Comparison of ENCODE assay signal across 24 mouse cellular contexts in genomic region chr7:109185975-109186374, GRCm38 (mm10). TPM values are rescaled to one million over a fixed set of nuclear protein-coding genes. Genes with fewer than 3 reads are reported as not detected.
DNase-seq lines count a peak whose midpoint lies in the region; ATAC-seq lines count a peak whose summit lies in the region.
"Had no signal": no experiment of that assay in that cellular context is flagged by ENCODE, and none has a peak within 500 bp of the region (broad histone marks: within the 10 kb centered on the region; RNA-seq: fewer than 3 reads in every experiment).

No protein-coding gene starts in this region.

- WGBS in kidney, embryonic 15.5 days: 85% methylated on average over 2 of the region's 2 CpGs
- WGBS in midbrain, embryonic 10.5 days: 90% methylated on average over 2 of the region's 2 CpGs
- WGBS in midbrain, embryonic 16.5 days: 87% methylated on average over 2 of the region's 2 CpGs

- peak; percentile 25 for DNase-seq in adrenal gland, adult 2 months
- DNase-seq in adrenal gland, postnatal 14 days: no peak
- DNase-seq in kidney, adult 11 months: no peak
- DNase-seq in midbrain, embryonic 10.5 days (ENCODE audit: low spot score): no peak
- DNase-seq in ovary, postnatal 10 days (ENCODE audit: low spot score): no peak
- DNase-seq: adrenal gland, postnatal 10 days; B cell, adult 2 months; cerebellum, adult 11-12 months; cerebellum, adult 9-10 months; cerebellum, postnatal 36 days; embryo, embryonic 11 days; gastrocnemius, adult 2 months; gastrocnemius, postnatal 25 days; heart, postnatal 36 days had no signal

- H3K9me3 ChIP-seq in kidney, embryonic 15.5 days (replicated peaks): no peaks in the 10 kb centered on the region
- no peaks in the 10 kb centered on the region for H3K9me3 ChIP-seq in midbrain, embryonic 10.5 days (replicated peaks)
- no peaks in the 10 kb centered on the region for H3K9me3 ChIP-seq in midbrain, embryonic 16.5 days (replicated peaks; ENCODE audit: control insufficient read depth, low read length, poor library complexity, severe bottlenecking)
- H3K9me3 ChIP-seq: embryonic facial prominence, embryonic 15.5 days; forebrain, embryonic 13.5 days; G1E; heart, embryonic 13.5 days; hindbrain, embryonic 15.5 days had no signal

- H3K4me2 ChIP-seq in kidney, embryonic 15.5 days: no peak overlapping the region
- no peak overlapping the region for H3K4me2 ChIP-seq in midbrain, embryonic 16.5 days (ENCODE audit: low read length)
- H3K4me2 ChIP-seq: embryonic facial prominence, embryonic 15.5 days; forebrain, embryonic 13.5 days; heart, embryonic 13.5 days; hindbrain, embryonic 15.5 days had no signal

- H3K4me1 ChIP-seq in kidney, embryonic 15.5 days: peaks cover 5% of the 10 kb centered on the region
- peaks cover 48% of the 10 kb centered on the region for H3K4me1 ChIP-seq in midbrain, embryonic 10.5 days
- H3K4me1 ChIP-seq in midbrain, embryonic 16.5 days (ENCODE audit: control insufficient read depth, insufficient read depth, low read length): peaks cover 4% of the 10 kb centered on the region

- no peaks in the 10 kb centered on the region for H3K36me3 ChIP-seq in kidney, embryonic 15.5 days
- H3K36me3 ChIP-seq in midbrain, embryonic 10.5 days: no peaks in the 10 kb centered on the region
- H3K36me3 ChIP-seq in midbrain, embryonic 16.5 days (ENCODE audit: control insufficient read depth, insufficient read depth, low read length): no peaks in the 10 kb centered on the region
- H3K36me3 ChIP-seq: embryonic facial prominence, embryonic 15.5 days; G1E; heart, embryonic 13.5 days; hindbrain, embryonic 15.5 days had no signal

- no peak overlapping the region for H3K4me3 ChIP-seq in kidney, embryonic 15.5 days (replicated peaks)
- H3K4me3 ChIP-seq in midbrain, embryonic 10.5 days: no peak overlapping the region
- no peak overlapping the region for H3K4me3 ChIP-seq in midbrain, embryonic 16.5 days (ENCODE audit: low read depth, low read length)
- H3K4me3 ChIP-seq: embryonic facial prominence, embryonic 15.5 days; erythroblast, embryonic 14.5 days; forebrain, embryonic 13.5 days; gastrocnemius, adult 2 months; heart, embryonic 13.5 days; hindbrain, embryonic 15.5 days had no signal

- no peak overlapping the region for H3K27ac ChIP-seq in kidney, embryonic 15.5 days
- peak overlapping the region; percentile 73 for H3K27ac ChIP-seq in midbrain, embryonic 10.5 days (replicated peaks)
- no peak overlapping the region for H3K27ac ChIP-seq in midbrain, embryonic 16.5 days (ENCODE audit: low read length)
- H3K27ac ChIP-seq: embryonic facial prominence, embryonic 15.5 days; forebrain, embryonic 13.5 days; gastrocnemius, adult 2 months; heart, embryonic 13.5 days; hindbrain, embryonic 15.5 days had no signal

- H3K27me3 ChIP-seq in kidney, embryonic 15.5 days: peaks cover 49% of the 10 kb centered on the region
- peaks cover 55% of the 10 kb centered on the region for H3K27me3 ChIP-seq in midbrain, embryonic 10.5 days (ENCODE audit: low read depth, poor library complexity, severe bottlenecking)
- no peaks in the 10 kb centered on the region for H3K27me3 ChIP-seq in midbrain, embryonic 16.5 days (ENCODE audit: control insufficient read depth, insufficient read depth, low read depth, low read length)
- H3K27me3 ChIP-seq: embryonic facial prominence, embryonic 15.5 days; heart, embryonic 13.5 days had no signal

- ATAC-seq in kidney, embryonic 15.5 days (replicated peaks; ENCODE audit: low FRiP score): peak; percentile 60; the same call in 1 of the 2 replicates
- ATAC-seq in midbrain, embryonic 16.5 days: no peak
- ATAC-seq in megakaryocyte, adult 5-6 weeks (ENCODE audit: poor library complexity, severe bottlenecking): peak; percentile 78
- ATAC-seq: CD4-positive, CD25-positive, alpha-beta regulatory T cell, adult 4 months; forebrain, embryonic 13.5 days had no signal

- H3K9ac ChIP-seq in kidney, embryonic 15.5 days: no peak overlapping the region
- no peak overlapping the region for H3K9ac ChIP-seq in midbrain, embryonic 16.5 days (ENCODE audit: low read depth, low read length)
- H3K9ac ChIP-seq: embryonic facial prominence, embryonic 15.5 days; forebrain, embryonic 13.5 days; heart, embryonic 13.5 days; hindbrain, embryonic 15.5 days had no signal

RNA-seq across cellular contexts. Expression of gene Lmo1, which starts 11.0 kb away (rescaled TPM):
- 1 to 10 TPM; 4.9 to 9.0 TPM for total RNA-seq in adrenal gland, adult 2 months (2021)
- 12.1 and 29.5 TPM in 2 replicates for polyA plus RNA-seq in adrenal gland, adult 2 months (2012; rRNA removed)
- total RNA-seq in adrenal gland, postnatal 14 days (2021): 7.4 and 10.2 TPM in 2 replicates
- polyA plus RNA-seq in kidney, embryonic 15.5 days (2015; fragmentation: Nextera tagmentation; extraction: Ambion mirVana): 8.9 and 9.0 TPM in 2 replicates
- polyA plus RNA-seq in midbrain, embryonic 10.5 days (2016; fragmentation: Nextera tagmentation; extraction: Ambion mirVana): 34.8 and 57.9 TPM in 2 replicates
- polyA plus RNA-seq in midbrain, embryonic 16.5 days (2015; fragmentation: Nextera tagmentation; extraction: Ambion mirVana): 101 and 126 TPM in 2 replicates
- 30.3 and 33.6 TPM in 2 replicates for total RNA-seq in megakaryocyte, adult 5-6 weeks (2015)
- total RNA-seq in megakaryocyte, adult 5-6 weeks (2017): 10.9 and 19.8 TPM in 2 replicates
- total RNA-seq: G1E had no signal
- polyA plus RNA-seq: CD4-positive, CD25-positive, alpha-beta regulatory T cell, adult 4 months; erythroblast, embryonic 14.5 days; G1E had no signal
